Mouse (Mus musculus) kidney, adult 9 months (tissue): ENCODE data around the gene Adap1.

Experiments
- DNase-seq: peaks from one replicate; pipeline ENCODE4 v3.0.0; 2022

Adap1 gene

DNA sequence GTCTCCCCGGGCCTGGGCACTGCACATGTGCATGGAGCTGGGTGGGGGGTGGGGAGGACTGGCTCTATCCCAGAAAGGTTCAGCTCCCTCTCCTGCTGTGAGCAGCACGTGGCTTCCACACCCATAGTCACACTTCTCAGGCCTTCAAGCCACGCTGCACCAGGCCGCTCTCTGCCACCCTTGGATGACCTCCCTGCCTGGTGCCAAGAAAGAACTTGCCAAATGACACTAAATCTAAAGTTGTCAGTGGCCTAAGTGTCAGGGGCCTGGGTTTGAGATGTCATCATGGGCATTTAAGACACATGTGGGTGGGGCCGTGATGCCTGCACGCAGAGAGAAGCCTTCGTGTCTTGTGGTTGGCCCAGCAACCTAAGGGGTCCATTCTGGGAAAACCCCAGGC lies 5.0 kb downstream of the Adap1 start:
- peak; percentile 79 for DNase-seq

DNA sequence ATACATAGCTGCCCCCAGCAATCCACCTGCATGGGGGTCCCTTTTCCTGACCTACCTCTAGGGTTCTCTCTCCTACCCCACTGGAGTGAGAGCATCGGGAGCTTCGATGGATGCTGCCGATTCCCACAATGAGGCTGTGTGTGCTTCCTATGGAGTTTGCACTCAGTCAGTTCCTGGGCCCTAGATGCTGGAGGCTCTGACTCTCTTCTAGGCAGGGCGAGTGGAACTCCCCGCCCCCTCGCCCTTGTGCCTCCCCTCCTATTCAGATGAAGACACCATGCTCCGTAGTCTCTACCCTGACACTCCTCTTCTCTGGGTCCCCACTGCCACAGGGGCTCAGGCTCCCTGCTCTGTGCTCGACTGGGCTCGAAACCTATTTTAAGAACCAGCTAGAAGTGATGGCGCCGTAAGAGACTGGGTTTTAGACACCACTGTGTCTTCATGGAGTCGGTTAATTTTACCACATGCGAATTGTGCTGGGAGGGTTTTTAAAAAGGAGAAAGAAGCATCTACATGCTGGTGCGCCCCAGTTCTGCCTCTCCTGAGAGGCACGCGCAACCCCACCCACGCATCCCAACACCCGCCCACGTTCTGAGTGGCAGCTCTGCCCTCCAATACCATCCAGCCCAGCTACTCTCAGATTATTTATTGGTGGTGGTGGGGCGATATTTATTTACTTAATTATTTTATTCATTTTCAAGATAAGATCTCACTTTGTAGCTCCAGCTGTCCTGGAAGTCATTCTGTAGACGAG lies 7.5 kb downstream of the Adap1 start:
- DNase-seq, result peak; percentile 34

DNA sequence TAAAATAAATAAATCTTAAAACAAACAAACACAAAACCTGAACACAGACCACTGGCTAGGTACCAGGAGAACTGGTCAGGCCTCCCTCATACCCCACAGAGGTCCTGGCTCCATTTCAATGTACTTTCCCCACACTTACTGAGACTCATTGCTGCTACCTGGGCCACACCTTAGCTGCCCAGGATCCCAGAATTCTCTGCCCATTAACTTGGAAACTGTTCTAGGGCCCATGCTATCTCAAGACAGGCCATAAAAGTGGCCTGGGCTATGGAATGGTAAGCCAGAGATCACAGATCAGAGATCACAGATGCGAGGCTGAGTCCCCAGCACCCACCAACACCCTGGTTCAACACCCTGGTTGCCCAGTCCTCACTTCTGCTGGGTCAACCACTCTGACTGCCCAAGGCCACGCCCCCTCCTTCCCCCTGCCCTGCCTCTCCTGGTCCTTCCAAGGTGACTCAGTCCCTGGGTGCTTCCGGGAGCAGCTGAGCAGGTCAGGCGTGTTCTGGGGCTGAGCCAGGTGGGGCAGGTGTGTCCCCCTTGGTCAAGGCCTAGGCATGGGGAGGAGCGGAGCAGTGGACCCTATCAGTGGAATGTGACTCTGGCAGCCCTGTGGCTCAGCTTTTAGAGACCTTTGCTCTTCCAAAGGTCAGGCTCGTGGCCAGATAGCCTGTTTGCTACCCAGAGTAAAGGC lies 8.3 kb downstream of the Adap1 start:
- peak; percentile 98 for DNase-seq

DNA sequence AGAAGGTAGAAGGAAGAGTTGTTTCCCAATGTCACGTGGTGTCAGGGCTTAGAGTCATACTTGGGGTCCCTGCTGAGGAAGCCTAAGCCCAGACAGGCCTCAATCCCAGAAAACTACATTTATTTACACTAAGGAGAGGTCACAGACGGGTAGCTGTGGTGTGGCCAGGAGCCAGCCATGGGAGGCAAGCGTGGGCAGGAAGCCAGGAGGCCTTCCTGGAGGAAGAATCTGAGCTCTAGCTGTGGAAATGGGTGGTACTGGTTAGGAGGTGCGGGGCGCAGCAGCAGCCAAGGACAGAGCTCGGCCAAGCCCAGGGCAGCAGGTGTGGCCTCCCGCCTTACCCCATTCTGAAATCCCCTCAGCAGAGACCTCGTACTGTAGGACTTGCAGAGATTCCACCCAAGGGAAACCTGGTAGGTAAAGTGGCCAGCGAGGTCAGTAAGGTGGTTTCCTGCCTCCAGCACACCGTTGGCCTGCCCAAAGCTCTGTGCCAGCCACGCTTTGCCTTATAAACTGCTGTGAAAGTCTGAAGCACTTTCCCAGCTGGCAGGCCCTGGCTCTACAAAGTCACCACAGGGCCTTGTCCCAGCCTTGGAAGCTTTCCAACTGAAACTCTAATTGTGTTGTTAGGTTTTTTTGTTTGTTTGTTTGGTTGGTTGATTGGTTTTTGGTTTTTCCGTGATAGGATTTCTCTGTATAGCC lies 10.3 kb downstream of the Adap1 start:
- DNase-seq, result peak; percentile 70

DNA sequence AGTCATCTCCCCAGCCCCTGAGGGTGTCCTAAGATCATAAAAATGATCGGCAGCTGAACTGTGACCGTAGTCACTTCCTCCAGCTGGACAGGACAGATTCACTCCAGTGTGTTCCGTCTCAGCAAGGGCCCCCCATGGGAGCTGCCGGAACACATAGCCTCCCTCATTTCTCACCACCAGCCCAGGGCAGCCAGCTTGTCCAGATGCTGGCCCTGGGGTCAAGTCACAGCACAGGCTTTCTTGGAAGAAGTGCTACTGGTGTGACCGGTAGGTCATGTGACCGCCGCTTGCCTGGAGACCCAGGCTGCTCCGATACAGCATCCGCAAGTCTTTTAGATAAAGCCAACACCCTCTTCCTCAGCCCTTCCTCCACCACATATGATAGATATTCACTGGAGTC lies 11.9 kb downstream of the Adap1 start:
- DNase-seq, result peak; percentile 49

DNA sequence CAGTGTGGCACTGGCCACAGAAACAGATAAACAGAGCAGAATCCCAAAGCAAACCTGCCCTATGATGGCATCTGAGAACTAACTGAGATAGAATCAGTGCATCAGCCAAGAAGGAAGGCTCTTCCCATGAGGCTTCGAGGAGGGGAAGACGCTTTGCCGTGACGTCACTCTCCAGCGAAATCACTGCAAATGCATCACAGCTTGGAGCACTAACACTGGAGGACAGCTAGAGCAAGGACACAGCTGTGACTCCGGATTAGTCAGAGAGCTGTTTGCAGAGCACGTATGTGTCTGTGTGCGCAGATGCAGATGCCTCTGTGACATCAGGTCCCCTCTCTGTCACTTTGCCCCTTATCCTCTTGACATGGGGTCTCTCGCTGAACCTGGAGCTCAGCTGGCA lies 13.6 kb downstream of the Adap1 start:
- no peak for DNase-seq

DNA sequence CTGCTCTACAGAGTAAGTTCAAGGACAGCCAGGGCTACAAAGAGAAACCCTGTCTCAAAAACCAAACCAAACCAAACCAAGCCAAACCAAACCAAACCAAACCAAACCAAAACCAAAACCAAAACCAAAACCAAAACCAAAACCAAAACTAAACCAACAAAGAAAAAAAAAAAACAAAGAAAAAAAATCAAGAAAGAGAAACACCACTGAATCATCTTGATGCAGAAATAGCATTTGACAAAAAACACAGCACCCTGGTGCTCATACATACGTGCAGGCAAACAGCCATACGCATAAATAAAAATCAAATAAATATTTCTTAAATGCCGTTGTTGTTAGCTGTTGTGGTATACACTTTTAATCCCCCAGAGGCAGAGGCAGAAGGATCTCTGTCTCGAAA lies 14.9 kb downstream of the Adap1 start:
- no peak for DNase-seq

DNA sequence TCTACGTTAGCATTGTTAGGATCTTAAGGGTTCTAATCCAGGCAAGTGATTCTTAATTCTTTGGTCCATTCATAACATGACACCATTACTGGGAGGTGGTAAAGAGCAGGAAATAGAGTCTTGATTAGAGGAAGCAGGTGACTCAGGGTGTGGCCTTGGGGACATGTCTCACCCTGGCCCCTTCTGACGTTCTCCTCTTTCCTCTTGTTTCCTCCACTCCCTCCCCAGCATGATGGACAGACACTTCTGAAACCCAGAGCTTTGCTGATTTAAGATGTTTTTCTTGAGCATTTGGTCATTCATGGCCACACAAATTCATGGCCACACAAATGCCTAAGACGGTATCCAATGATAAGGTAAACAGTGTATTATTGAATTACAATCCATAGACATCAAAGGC lies 15.5 kb downstream of the Adap1 start:
- DNase-seq, result no peak

DNA sequence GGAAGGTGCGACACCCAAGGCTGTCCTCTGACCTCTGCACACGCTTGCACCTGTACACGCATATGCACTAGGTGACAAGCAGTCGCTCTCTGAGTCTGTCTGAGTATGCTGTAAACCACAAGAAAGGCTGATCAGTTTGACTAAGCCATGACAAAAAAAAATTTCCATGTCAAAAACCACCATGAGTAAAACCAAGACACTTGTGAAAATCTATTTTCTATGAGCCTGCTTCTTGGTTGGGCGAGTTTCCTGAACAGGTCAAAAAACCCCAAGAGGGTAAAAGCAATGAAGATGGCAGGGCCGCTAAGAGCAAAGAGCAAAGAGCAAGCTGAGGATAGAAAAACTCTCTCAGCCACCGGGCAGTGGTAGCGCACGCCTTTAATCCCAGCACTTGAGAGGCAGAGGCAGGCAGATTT lies 21.8 kb downstream of the Adap1 start:
- DNase-seq, result peak; percentile 52

DNA sequence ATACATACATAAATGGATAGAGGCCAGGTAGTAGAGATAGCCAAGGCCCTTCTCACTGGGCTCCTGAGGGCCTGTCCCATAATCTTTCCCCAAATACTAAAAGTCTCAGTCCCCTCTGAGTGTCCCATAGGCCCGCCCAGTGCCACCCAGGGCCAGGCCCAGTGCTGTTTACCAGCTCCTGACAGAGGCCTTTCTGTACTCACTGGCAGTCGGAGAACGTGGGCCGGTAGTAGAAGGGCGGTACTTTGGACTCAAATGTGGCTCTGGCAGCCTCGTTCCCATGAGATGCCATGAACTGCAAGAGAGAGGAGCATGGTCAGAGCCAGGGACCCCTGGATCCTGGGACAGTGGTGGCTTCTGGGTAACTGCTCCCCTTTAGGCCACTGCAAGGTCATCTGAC lies 23.3 kb downstream of the Adap1 start:
- no peak for DNase-seq

DNA sequence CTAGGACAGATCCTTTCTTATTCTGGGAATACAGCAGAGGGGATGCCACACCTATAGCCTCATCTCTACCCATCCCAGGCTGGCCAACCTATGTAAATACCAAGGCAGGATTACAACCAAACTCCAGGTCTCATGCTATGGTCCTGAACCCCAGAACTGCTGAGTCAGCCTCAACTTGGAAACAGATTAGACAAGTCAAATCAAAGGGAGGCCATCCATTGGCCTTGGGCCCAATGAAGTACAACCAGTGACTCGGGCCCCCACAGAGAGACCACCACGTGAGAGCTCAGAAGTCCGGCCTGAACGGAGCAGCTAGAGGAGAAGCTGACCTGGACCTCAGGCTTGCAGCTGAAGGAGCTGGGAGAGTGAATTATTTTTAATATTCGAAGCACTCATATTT lies 27.7 kb downstream of the Adap1 start:
- no peak for DNase-seq

DNA sequence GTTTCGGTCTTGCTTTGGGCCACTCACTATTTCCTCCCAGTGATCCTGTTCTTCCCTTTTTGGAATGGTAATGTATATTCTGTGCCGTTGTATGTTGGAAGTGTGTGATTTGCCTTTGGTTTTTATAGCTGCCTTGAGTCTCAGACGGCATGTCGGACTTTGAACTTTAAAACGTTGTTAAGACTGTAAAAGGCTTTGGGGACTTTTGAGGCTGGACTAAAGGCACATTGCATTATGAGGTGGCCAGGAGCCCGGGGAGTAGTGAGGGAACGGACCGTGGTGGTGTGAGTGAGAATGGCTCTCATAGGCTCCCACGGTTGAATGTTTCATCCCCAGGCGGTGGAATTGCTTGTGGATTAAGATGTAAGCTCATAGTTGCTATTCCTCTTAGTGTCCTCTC lies 28.3 kb downstream of the Adap1 start:
- DNase-seq, result no peak

DNA sequence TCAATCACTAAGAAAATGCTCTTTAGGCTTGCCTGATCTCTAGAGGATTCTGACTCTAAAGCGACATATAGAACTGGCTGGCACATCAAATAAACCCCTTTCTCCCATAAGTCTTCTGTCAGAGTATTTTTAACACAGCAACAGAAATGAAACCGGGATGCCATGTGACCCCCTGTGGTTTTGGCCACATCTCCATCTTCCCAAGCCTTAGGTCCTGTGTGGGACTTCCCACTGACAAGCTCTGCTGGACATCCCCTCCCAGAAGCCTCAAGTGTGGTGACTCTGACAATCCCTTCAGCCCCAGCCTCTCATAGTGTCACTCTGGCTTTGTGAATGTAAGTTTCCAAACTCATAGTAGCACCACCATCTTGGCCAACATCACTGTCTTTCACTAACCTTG lies 31.3 kb downstream of the Adap1 start:
- DNase-seq, result no peak

DNA sequence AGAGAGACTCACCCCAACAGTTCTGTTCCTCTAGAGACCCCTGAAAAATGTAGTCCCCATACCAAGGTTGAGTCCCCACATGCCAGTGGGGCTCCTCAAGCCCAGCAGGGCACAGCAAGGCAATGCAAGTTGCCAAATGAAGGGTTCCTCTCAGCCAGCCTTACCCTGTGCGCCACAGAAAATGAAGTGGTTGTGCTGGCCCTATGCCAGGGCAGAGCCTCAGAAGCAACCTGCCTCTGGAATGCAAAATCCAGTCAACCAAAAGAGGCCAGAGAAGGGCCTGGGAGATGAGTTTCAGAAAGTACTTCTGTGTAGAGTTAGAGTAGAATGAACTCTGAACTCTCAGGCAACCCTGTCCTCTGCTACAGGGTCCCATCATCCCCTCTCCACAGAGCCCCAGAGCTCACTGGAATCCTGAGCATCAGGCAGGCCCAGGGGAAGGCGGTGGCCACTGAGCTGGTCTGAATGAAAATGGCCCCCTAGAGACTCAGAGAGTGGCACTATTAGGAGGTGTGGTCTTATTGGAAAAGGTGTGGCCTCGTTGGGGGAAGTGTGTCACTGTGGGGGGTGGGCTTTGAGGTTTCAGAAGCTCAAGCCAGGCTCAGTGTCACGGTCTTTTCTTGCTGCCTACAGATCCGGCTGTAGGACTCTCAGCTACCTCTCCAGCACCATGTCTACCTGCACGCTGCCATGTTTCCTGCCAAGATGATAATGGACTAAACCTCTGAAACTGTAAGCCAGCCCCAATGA lies 33.4 kb downstream of the Adap1 start:
- DNase-seq, result peak; percentile 59

DNA sequence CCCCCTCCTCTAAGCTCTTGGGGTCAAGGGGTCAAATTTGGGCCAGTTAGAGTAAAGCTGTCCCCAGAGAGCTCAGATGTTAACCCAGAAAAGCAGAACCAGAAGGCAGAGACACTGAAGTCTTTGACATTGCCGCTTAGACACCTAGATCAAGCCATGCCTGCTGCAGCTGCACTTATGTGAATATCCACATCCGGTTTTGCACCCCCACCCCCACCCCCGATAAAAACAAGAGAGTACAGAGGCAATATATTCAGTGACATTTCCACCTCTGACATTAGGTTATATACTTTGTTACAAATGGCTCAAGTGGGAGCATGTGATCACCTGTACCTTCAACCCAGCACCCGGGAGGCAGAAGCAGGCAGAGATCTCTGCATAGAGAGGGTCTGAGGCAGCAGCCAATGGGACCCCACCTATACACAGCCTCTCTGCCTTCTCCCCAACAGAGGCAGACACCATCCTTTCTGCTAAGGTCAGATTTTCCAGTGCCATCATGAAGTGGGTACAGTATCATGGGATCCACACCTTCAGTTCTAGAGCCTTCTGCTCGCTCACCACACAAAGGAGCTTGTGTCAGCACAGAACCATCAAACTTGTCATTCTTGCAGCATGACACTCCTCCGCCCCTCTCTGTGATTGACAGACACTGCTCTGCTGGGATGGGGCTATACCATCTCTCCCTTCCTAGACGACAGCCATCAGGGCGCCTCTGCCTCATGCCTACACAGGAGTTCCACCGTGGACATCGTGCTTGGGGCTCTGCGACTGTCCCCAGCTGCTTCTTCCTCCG lies 34.8 kb downstream of the Adap1 start:
- no peak for DNase-seq

DNA sequence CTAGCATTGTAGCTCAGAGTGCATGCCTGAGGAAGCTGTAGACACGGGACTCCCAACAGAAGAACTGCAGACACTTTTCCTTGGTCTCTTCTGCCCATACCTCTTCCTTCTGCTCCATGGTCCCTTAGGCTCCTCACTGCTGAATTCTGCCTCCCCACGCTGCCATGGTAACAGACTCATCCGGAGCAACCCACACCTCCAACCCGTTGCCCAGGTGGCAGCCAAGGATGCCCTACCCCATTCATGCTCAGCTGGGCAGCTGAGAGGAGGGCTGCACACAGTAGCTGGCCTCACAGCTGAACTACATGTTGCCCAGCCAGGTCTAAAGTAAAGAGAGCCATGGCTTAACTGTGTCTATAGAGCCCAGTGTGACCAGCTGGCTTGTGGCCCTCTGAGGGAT lies 36.8 kb downstream of the Adap1 start:
- DNase-seq, result no peak

DNA sequence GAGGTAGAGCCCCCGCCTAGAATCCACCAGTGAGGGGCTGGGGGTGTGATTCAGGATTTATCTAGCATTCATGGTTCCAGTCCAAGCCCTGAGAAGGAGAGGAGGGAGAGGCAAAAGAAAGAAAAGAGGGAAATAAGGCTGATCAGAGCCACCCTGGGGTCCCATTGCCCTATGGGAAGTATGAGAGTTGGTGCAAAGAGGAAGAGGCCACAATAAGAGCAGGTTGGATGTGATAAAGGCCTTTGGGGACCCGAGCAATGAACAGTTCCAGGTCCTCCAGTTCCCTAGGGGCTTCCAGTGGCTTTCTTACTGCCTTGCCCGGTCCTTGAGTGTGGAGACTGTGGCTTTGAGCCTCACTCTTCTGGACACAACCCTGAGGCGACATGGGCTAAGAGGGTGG lies 37.6 kb downstream of the Adap1 start:
- no peak for DNase-seq

DNA sequence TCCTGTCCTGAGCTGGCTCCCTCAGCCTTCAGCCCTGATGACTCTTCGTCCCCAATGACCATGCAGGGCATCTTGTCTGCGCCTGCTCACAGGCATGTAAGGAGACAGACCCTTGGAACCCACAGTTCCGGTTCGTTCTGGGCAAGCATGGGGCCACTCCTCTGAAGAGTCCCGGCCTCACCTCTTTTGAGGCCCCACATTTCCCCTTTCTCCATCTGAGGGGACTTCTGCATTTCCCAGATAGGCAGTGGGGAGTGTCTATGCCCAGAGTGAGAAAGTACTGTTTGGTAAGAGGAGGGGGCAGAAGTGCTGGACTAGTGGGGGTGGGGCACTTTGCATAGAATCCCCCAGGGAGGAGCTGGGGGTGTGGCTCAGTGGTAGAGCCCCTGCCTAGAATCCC lies 38.3 kb downstream of the Adap1 start:
- no peak for DNase-seq

DNA sequence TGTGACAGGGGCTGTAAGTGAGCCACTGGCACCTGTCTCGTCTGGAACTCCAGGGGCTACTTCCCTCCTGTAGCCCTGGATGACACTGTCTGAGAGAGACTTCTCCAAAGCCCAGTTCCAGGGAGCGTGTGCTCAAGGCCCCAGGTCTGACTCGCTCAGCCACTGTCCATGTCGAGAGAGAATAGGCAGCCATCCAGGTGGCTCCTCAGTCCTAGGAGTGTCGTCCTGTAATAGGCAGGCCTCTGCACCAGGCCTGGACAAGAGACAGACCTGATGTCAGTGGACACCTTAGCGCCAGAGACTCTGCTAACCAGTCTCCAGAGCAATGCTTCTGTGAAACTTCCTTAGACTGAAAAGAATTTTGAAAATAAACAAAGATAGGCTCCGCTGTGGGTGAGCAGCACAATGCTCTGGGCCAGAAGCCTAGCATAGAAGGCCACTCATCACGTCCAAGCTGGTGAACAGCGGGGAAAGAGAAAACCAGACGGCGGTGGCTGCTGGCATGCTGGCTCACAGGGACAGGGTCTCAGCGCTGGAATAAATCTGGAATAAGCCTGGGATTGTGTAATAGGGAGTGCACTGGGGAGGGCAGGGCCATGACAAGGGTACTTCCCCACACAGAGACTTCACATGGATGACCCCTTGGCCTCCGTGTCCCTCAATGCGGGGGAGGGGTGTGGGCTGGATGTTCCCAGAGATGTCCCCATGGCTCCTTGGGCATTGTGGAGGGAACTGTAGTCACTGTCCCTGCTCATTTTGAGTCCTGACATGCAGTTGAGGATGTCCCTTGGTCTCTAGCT lies 39.1 kb downstream of the Adap1 start:
- DNase-seq, result no peak

DNA sequence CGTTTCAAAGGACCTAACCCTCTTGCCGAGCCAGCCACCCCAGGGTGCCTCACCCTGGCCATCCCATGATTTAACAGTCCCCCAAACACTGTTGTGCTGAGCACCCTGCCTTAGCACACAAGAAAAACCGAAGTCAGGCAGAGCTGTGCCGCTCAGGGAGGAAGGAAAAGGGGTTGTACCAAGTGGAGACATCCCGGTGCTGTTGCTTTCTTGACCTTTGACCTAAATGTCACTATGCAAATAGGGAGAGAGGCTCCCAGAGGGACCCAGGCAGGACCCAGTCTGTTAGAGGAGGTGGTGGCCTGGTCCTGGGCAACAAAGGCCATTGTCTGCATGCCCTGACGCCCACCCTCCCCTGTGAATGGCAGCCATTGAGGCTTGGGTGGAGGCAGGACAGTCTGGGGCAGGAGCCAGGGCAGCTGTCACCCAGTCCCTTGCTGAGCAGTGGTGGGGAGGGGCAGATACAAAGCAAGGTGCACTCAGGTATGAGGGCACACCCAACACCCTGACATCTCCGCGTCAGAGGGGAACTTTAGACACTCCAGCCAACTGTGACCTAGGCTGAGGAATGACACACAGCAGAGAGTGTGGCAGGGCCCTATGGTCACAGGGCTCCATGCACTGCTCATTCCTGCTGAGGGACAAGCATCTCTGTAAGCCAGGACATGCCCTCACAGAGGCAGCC lies 39.9 kb downstream of the Adap1 start:
- no peak for DNase-seq
